Mouse (Mus musculus): Measurements from ENCODE around the gene Urgcp. TPM values are rescaled to one million over a fixed set of nuclear protein-coding genes. Genes with fewer than 3 reads are reported as not detected.
A peak's percentile ranks its signal among the peaks of the same experiment; 100 is the strongest.
"Not testable (repeated sequence)": the region's sequence is repeated elsewhere in the genome, so short reads cannot be mapped to it uniquely, and the experiment has no call there.

Urgcp gene
- 33.8 and 34.4 TPM in 2 replicates for polyA plus RNA-seq (2012; rRNA removed)

DNA sequence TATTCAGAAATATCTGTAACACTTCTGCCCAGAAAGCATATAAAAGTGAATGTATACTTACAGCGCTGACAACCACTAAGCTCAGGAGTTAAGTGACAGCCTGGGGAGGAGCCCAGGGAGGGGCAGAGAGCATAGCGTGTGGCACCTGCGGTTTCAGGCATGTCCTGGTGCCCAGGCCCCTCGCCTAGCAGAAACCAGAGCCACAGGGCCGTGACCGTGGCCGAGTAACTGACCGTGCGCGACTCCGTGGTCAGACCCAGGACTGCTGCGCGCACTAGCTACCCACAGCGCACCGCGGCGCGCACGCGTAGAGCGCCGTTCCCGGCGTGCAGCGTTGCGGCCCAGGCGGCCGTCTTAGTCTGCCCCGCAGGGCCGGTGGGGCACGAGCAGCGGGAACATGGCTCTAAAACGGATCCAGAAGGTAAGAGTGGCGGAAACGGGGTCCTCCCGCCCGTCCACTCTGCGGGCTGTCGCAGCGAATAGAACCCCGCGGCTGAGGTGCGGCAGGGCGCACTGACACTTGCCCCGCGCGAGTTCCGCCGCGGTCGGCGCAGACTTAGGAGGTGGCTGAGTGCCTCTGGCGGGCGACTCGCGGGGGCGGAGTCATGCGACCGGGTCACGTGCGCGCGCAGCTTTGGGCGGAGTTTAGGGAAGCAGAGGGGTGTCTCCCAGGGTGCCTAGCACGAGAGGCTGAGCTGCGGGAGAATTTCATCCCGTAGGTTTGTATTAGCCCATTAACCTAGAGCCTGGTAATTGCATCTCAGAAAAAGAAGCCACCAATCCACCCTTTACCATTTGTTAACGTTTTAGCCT lies at the start of gene Urgcp:
TSS of gene Urgcp (minus strand) at position 557 of the 813 bp plus-strand sequence.
- DNase-seq (ENCODE audit: extremely low spot score in 1 of 2, low spot score in 1 of 2) = peak; percentile 70 to 94

GRCm38 (mm10) chr11:5809487-5809886 lies 47.3 kb upstream of the Urgcp start:
- not testable (repeated sequence) for DNase-seq (ENCODE audit: extremely low spot score in 1 of 2, low spot score in 1 of 2)

- no peak for DNase-seq (ENCODE audit: extremely low spot score in 1 of 2, low spot score in 1 of 2)
Observed at GRCm38 (mm10) chr11:5807956-5808355, 45.8 kb upstream of the Urgcp start.

DNA sequence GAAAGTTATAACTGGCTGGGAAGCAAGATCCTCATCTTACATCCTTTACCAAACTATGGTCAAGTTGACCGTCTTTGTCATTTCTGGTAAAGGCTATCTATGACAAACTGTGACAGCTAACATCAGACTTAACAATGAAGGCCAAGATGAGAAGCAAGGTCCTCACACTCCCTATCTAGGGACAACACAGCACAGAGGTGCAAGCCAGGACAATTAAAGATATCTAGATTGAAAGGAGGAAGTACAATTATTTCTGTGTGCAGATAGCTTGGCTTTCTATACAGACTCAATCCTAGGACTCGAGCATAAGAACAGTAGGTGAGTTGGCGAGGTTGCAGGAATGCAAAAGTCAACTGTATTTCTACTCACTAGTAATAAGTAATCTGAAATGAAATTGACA lies 43.5 kb upstream of the Urgcp start:
- DNase-seq (ENCODE audit: extremely low spot score in 1 of 2, low spot score in 1 of 2) = no peak

- no peak for DNase-seq (ENCODE audit: extremely low spot score in 1 of 2, low spot score in 1 of 2)
Observed at GRCm38 (mm10) chr11:5804174-5804573, 42.0 kb upstream of the Urgcp start.

- DNase-seq (ENCODE audit: extremely low spot score in 1 of 2, low spot score in 1 of 2) = peak in 1 of 2 experiments; percentile 44
Observed at GRCm38 (mm10) chr11:5803551-5803981, 41.4 kb upstream of the Urgcp start, which contains the start of gene Pgam2. Gene Pgam2, minus strand, starts transcription at chr11:5803733.

GRCm38 (mm10) chr11:5802457-5803217 lies 40.5 kb upstream of the Urgcp start:
- no peak for DNase-seq (ENCODE audit: extremely low spot score in 1 of 2, low spot score in 1 of 2)

DNA sequence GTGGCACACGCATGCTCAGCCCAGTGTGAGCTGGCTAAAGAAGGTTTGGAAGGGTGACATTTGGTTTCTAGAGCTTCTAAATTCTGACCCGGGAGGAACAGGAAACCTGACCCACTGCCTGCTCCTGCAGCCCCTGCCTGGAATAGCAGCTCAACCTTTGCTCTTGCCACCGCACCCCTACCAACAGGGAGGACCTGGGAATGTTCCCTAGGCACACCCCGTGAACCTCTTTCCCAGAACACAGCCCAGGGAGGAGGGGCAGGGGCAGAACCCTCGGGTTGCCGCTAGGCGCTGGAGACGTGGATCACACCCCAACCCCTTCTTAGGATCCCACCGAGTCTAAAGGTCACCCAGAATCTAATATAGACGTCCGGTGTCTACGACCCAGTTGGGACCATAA lies 39.8 kb upstream of the Urgcp start:
- DNase-seq (ENCODE audit: extremely low spot score in 1 of 2, low spot score in 1 of 2) = no peak

- DNase-seq (ENCODE audit: extremely low spot score in 1 of 2, low spot score in 1 of 2) = no peak
Observed at GRCm38 (mm10) chr11:5801511-5801910, 39.3 kb upstream of the Urgcp start.

DNA sequence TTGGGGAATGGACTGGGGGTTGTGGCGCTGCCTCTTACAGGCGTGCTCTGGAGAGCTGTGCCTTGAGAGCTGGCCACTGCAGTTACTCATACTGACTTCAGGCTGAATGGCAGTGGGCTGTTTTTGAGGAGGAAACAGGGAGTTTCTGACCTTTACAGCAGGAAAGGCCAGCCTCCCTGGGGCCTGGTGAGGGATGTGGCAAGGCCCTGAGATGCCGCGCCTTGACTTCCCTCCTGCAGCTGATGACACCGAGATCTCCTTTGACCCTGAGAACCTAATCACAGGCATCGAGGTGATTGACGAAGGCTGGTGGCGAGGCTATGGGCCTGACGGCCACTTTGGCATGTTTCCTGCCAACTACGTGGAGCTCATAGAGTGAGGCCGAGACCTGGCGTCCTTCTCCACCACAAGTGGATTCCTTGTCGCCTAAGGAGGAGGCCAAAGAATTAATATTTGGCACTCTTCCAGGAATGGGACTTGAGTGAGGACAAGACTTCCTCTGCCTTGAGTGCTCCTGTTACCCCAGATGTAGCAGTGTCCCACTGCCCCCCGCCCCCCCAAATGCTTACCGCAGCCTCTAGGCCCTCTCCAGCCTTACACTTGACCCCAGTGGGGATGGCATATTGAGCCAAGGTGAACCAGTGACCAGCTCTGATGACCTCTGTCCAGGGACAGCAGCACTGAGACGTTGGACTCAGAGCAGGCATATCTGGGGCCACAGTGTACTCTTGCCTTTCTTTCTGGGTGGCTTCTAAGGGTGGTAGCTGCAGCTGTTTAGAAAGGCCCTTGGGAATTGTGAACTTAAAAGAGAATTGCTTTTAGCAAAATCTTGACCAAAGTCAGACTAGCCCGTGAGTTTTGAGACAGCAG lies 37.7 kb upstream of the Urgcp start:
- no peak for DNase-seq (ENCODE audit: extremely low spot score in 1 of 2, low spot score in 1 of 2)

DNA sequence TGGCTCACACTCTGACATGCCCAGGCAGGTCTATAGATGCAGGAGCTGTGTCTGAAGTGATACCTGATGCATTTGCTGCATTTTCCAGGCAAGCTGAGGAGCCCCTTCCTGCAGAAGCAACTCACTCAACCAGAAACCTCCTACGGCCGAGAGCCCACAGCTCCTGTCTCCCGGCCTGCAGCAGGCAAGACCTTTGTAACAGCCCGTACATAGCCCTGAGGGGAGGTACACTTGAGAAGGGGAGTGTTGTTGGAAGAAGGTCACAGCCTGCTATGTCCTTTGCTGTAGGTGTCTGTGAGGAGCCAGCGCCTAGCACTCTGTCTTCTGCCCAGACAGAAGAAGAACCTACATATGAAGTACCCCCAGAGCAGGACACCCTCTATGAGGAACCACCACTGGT lies 35.8 kb upstream of the Urgcp start:
- no peak for DNase-seq (ENCODE audit: extremely low spot score in 1 of 2, low spot score in 1 of 2)

GRCm38 (mm10) chr11:5797371-5797770 lies 35.2 kb upstream of the Urgcp start:
- DNase-seq (ENCODE audit: extremely low spot score in 1 of 2, low spot score in 1 of 2) = no peak

- DNase-seq (ENCODE audit: extremely low spot score in 1 of 2, low spot score in 1 of 2) = no peak
Observed at GRCm38 (mm10) chr11:5796939-5797338, 34.8 kb upstream of the Urgcp start.

GRCm38 (mm10) chr11:5795706-5796105 lies 33.5 kb upstream of the Urgcp start:
- peak; percentile 39 to 62 for DNase-seq (ENCODE audit: extremely low spot score in 1 of 2, low spot score in 1 of 2)

- DNase-seq (ENCODE audit: extremely low spot score in 1 of 2, low spot score in 1 of 2) = no peak
Observed at GRCm38 (mm10) chr11:5795290-5795689, 33.1 kb upstream of the Urgcp start.

DNA sequence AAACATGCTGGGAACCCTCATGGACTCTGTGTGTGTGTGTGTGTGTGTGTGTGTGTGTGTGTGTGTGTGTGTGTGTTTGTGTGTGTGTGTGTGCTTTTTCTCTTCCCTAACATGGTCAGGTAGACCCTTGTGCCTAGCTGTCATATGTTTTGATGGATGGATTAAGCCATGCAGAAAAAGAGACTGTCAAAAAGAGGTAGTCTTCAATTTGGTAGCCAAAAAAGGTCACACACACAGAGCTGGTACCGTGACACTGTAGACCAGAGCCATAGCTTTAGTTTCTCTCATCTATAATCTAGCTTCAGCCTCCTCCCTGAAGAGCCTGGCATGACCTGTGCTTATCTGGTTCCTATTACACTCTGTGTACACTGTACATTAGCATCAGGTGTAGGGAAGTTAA lies 28.3 kb upstream of the Urgcp start:
- DNase-seq (ENCODE audit: extremely low spot score in 1 of 2, low spot score in 1 of 2) = no peak

DNA sequence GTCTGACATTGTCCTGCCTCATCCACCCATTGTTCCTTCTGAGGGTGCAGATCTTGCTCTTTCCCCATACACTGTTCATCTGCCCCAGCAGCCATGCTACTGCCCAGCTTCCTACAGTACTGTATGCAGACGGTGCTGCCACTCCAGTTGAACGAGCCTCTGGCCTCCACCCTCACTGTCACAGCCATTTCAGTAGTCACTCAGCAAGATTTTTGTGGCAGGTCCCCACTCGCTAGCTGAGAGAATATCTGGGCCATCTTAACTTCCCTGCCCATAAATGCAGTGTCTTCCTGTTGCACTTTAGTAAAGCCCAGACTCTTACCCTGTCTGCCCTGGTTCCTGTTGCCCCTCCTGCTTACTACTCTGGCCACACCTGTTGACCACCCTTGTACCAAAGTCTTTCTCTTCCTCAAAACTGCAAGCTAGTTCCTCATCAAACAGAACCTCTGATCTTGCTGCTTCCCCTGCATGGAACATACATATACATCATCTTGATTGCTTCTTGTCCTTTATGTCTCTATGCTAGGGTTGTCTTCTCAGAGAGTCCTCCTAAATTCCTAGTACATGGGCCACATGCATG lies 27.7 kb upstream of the Urgcp start:
- DNase-seq (ENCODE audit: extremely low spot score in 1 of 2, low spot score in 1 of 2) = no peak

GRCm38 (mm10) chr11:5789071-5789753 lies 27.0 kb upstream of the Urgcp start:
- no peak for DNase-seq (ENCODE audit: extremely low spot score in 1 of 2, low spot score in 1 of 2)

- peak; percentile 89 to 96 for DNase-seq (ENCODE audit: extremely low spot score in 1 of 2, low spot score in 1 of 2)
Observed at GRCm38 (mm10) chr11:5788056-5789014, 26.2 kb upstream of the Urgcp start, which contains the start of gene Dbnl. Gene Dbnl, plus strand, starts transcription at chr11:5788488.

Data from frontal cortex, adult 2 months (tissue).